Mouse (Mus musculus): ENCODE data around the gene Tnni1.

- no peak for TF ChIP-seq POLR2A (IDR thresholded peaks at IDR 0.05; ENCODE audit: borderline replicate concordance, extremely low read depth, low read depth, low read length)
- no peak for TF ChIP-seq CTCF (IDR thresholded peaks at IDR 0.05; ENCODE audit: insufficient read depth, low read length)
These were observed 15.2 kb downstream of the Tnni1 start for GRCm38 (mm10) chr1:135794216-135795134.

All from lung, adult 2 months (tissue).